Mouse (Mus musculus) stomach, postnatal 0 days (tissue): Measurements from ENCODE around the gene Gsg1l. TPM values are rescaled to one million over a fixed set of nuclear protein-coding genes. Genes with fewer than 3 reads are reported as not detected.
A peak's percentile ranks its signal among the peaks of the same experiment; 100 is the strongest.

ENCODE experiments used
- ATAC-seq: fragments of 200-750 bp; cut with Nextera tagmentation; 2 replicates; pipeline ENCODE4 v1.8.0; 2017; ENCODE audit not compliant: low FRiP score, low TSS enrichment
- DNase-seq: peaks from one replicate; pipeline ENCODE4 v3.0.0-alpha.2; 2016; ENCODE audit warnings: low spot score
- H3K27ac ChIP-seq: fragments of 300-500 bp; sonication (generic); replicated peaks from 2 replicates; pipeline ENCODE4 v1.5.1; 2014; ENCODE audit warnings: mild to moderate bottlenecking, control low read depth
- H3K27me3 ChIP-seq: fragments of 300-500 bp; sonication (generic); 2 replicates; pipeline ENCODE4 v1.6.1; 2014; ENCODE audit warnings: low read length; ENCODE audit not compliant: control insufficient read depth, insufficient read depth
- H3K36me3 ChIP-seq: fragments of 300-500 bp; sonication (generic); 2 replicates; pipeline ENCODE4 v1.6.1; 2014; ENCODE audit warnings: low read length, mixed read lengths; ENCODE audit not compliant: control insufficient read depth, insufficient read depth
- H3K4me1 ChIP-seq: fragments of 300-500 bp; sonication (generic); replicated peaks from 2 replicates; pipeline ENCODE4 v1.6.1; 2014; ENCODE audit warnings: antibody characterized with exemption; ENCODE audit not compliant: control insufficient read depth, insufficient read depth
- H3K4me2 ChIP-seq: fragments of 300-500 bp; sonication (generic); replicated peaks from 2 replicates; pipeline ENCODE4 v1.6.1; 2014; ENCODE audit warnings: low read depth, mild to moderate bottlenecking, control low read depth, moderate library complexity
- H3K4me3 ChIP-seq: fragments of 300-500 bp; sonication (generic); 2 replicates; pipeline ENCODE4 v1.5.1; 2014; ENCODE audit warnings: low read depth, low read length, control low read depth
- H3K9ac ChIP-seq: fragments of 300-500 bp; sonication (generic); 2 replicates; pipeline ENCODE4 v1.6.1; 2014; ENCODE audit warnings: mild to moderate bottlenecking, low read length, control low read depth, mixed read lengths
- H3K9me3 ChIP-seq: fragments of 300-500 bp; sonication (generic); 2 replicates; pipeline ENCODE4 v1.6.1; 2016; ENCODE audit warnings: low read length; ENCODE audit not compliant: control insufficient read depth
- CTCF ChIP-seq: IDR thresholded peaks from 2 replicates; pipeline ENCODE4 v1.5.1; 2016; ENCODE audit warnings: antibody characterized with exemption, low read depth, mild to moderate bottlenecking, moderate library complexity
- EP300 ChIP-seq: optimal IDR thresholded peaks from 2 replicates; pipeline ENCODE3; 2016; ENCODE audit warnings: antibody characterized with exemption
- WGBS: fragments of 180-500 bp; shearing (Covaris S2); extraction: QIAGEN DNeasy Blood & Tissue Kit; methylation state at CpG from one replicate; pipeline ENCODE4 v1.1.7; 2014; 5-methylcytosine and 5-hydroxymethylcytosine counted together
- polyA plus RNA-seq: library from polyadenylated mRNA; unstranded; fragments of >200 nt; fragmentation: Nextera tagmentation; extraction: Ambion mirVana; gene quantifications from 2 replicates; pipeline ENCODE4 v1.2.1, GENCODE M21; 2015

Gene Gsg1l
- polyA plus RNA-seq, 1 experiment from 2014 or later, result 0.67 TPM

DNA sequence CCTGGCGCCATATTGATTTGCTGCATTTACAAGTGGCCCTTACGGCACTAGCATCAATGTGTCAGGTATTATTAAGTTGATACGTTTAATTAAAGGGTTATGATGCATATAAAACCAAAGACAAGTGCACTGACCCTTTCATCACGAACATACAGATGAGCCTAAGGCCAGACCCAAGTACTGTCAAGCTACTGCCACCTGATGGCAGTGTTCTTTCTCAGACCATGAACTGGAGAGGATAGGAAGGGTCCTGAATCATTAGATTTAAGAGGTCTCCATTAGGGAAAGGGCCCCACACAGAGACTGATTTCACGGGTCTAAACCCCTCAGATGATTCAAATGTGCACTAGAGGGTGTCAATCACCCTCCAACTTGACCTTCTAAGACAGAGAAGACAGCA is 55.6 kb downstream of the Gsg1l start:
- Histone ChIP-seq H3K36me3 (no peaks in the 10 kb centered on the region), H3K9me3 (no peaks in the 10 kb centered on the region), H3K27ac (no peak overlapping the region), H3K9ac (no peak overlapping the region), H3K4me2 (no peak overlapping the region), H3K4me3 (no peak overlapping the region), H3K27me3 (no peaks in the 10 kb centered on the region), H3K4me1 (no peaks in the 10 kb centered on the region)
- WGBS, result 68% methylated on average over 5 of the region's 5 CpGs
- DNase-seq (no peak), ATAC-seq (no peak)
- TF ChIP-seq CTCF, result peak; percentile 65
- no peak for TF ChIP-seq EP300

DNA sequence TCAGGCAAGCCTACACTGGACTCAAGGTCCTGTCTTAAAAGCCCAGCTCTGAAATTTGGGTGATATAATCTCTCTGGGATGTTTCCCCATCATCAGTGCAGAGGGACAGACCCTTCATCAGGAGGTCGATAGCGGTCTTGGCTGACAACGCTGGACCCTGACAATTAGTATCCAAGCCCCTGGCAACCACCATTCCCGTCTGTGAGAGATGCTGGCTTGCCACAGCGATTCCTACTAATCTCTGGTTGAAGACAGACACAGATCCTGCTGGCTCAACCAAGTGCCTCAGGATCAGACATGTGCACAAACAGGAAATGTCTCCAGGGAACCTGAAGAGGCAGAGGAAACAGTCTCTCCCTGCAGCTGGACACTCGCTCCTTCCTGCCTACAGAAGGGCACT is 62.2 kb downstream of the Gsg1l start:
- no peak overlapping the region for H3K9ac ChIP-seq
- no peak for TF ChIP-seq CTCF
- no peak for TF ChIP-seq EP300
- ATAC-seq, result no peak
- 36% methylated on average over 6 of the region's 6 CpGs for WGBS
- H3K4me2 ChIP-seq, result no peak overlapping the region
- no peaks in the 10 kb centered on the region for H3K9me3 ChIP-seq
- H3K36me3 ChIP-seq, result no peaks in the 10 kb centered on the region
- DNase-seq, result no peak
- 0 out of 2 replicates have a peak, but pooled peaks cover 4% of the 10 kb centered on the region for H3K4me1 ChIP-seq
- no peak overlapping the region for H3K27ac ChIP-seq
- no peak overlapping the region for H3K4me3 ChIP-seq
- no peaks in the 10 kb centered on the region for H3K27me3 ChIP-seq

DNA sequence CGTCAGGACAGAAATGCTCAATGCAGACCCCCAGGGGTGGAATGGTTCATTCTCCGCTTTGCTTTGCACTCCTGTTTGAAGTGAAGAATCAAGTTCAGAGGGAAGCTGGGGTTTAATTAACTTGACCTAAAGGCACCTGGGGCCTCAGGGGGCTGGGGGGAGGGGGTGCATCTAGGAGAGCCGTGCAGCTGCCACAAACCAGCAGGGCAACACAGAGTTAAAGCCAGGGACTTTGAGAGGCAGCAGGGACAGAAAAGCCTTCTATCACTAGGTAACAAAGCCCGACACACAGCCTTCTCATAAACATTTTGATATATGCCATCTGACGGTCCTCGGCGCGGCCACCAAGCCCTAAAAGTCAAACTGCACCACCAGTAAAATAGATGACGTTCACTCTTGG is 62.9 kb downstream of the Gsg1l start:
- DNase-seq, result no peak
- 41% methylated on average over 9 of the region's 9 CpGs for WGBS
- Histone ChIP-seq H3K27ac (no peak overlapping the region), H3K9ac (no peak overlapping the region), H3K4me1 (0 out of 2 replicates have a peak, but pooled peaks cover 4% of the 10 kb centered on the region), H3K36me3 (no peaks in the 10 kb centered on the region), H3K9me3 (no peaks in the 10 kb centered on the region), H3K27me3 (no peaks in the 10 kb centered on the region), H3K4me3 (no peak overlapping the region), H3K4me2 (no peak overlapping the region)
- ATAC-seq, result no peak
- no peak for TF ChIP-seq CTCF
- no peak for TF ChIP-seq EP300

DNA sequence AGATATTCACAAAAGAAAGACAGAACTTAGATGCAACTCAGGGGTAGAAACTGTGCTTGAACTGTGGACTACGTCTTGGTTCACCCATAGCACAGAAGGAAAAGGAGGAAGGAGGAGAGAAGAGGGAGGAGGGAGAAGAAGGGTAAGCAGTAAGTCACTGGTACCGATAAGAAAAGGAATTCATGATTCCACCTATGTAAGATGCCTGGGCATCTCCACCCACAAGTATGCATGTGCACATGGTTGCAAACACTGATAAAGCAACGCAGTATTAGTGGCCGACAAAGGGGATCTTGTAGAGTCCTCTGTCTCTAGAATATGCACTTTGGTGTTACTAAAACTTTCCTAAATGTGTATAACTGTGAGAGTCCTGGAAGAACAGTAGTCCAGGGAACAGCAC is 64.8 kb downstream of the Gsg1l start:
- 90% methylated on average over 4 of the region's 4 CpGs for WGBS
- no peak for ATAC-seq

DNA sequence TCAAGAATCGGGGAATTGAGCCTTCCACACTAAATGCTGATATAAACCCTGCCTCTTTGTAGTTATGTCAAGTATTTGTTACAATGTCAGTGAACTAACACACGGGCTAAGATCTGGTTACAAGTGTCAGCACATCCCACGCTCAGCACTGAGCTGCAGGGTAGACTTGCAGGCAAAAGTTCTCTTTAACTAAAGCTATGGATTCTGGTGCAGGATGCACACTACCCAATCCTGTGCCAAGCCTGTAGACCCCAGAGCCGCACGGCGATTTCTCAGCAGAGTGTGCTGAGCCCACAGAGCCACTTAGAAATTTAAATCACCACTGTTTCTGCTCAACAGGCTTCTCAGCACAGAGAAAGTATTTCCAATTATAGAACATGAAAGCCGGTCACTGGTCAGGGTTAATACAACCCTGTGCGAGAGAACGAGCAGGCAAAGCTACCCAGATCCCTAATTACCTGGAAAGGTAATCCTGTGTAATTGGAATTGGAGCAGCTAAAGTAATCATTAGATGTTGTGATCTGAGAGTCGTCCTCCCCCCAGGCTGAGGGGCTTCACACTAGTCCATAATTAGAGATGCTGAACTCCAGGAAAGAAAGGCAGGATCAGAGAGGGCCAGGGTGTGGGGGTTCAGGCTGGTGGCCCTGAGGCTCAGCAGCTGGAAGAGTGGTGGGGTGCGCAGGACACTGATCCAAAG is 69.7 kb downstream of the Gsg1l start:
- DNase-seq (no peak), ATAC-seq (no peak)
- H3K9me3 ChIP-seq, result no peaks in the 10 kb centered on the region
- no peaks in the 10 kb centered on the region for H3K36me3 ChIP-seq
- no peak overlapping the region for H3K9ac ChIP-seq
- H3K4me2 ChIP-seq, result no peak overlapping the region
- no peak for TF ChIP-seq EP300
- no peak overlapping the region for H3K27ac ChIP-seq
- no peaks in the 10 kb centered on the region for H3K27me3 ChIP-seq
- H3K4me3 ChIP-seq, result no peak overlapping the region
- WGBS, result 53% methylated on average over 11 of the region's 11 CpGs
- H3K4me1 ChIP-seq, result no peaks in the 10 kb centered on the region

More for the DNA sequence above, 64.8 kb downstream of the Gsg1l start:
- DNase-seq, result no peak
- TF ChIP-seq EP300 (no peak), CTCF (no peak)
- Histone ChIP-seq H3K9me3 (no peaks in the 10 kb centered on the region), H3K4me2 (no peak overlapping the region), H3K4me3 (no peak overlapping the region), H3K27me3 (no peaks in the 10 kb centered on the region), H3K27ac (no peak overlapping the region), H3K4me1 (0 out of 2 replicates have a peak, but pooled peaks cover 4% of the 10 kb centered on the region), H3K36me3 (no peaks in the 10 kb centered on the region), H3K9ac (no peak overlapping the region)

DNA sequence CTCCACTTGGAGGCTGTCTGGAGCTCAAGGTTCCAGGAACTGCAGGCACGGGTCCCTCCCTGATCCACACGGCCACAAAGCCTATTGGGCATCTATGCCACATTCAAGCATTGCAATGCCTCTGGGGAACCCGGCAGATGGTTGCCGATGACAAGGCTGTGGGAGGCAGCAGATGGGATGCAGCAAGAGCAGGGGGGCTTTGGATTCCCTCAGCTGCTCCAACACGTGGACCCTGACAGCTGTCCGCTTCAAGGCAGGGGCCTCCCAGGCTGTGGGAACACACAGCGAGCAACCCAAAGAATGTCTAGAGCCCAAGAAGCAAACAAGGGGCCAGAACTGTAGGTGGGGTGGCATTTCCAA is 73.4 kb downstream of the Gsg1l start:
- Histone ChIP-seq H3K9me3 (no peaks in the 10 kb centered on the region), H3K4me3 (no peak overlapping the region), H3K27ac (no peak overlapping the region), H3K4me1 (no peaks in the 10 kb centered on the region), H3K27me3 (no peaks in the 10 kb centered on the region), H3K36me3 (no peaks in the 10 kb centered on the region), H3K4me2 (no peak overlapping the region), H3K9ac (no peak overlapping the region)
- no peak for TF ChIP-seq EP300
- no peak for TF ChIP-seq CTCF
- ATAC-seq, result no peak
- 58% methylated on average over 7 of the region's 7 CpGs for WGBS
- no peak for DNase-seq
